Mouse (Mus musculus) kidney, postnatal 14 days (tissue): Measurements from ENCODE around the gene Kcnk1.

ENCODE experiments used
- DNase-seq: peaks from one replicate; pipeline ENCODE4 v3.0.0; 2022; ENCODE audit warnings: mixed read lengths

Kcnk1 gene

GRCm38 (mm10) chr8:125995101-125995986 lies at the start of gene Kcnk1:
Kcnk1 (plus strand) TSS chr8:125995170.
- peak; percentile 84 for DNase-seq

- peak; percentile 39 for DNase-seq
Observed at GRCm38 (mm10) chr8:125948696-125949308, 46.2 kb upstream of the Kcnk1 start.

- peak; percentile 90 for DNase-seq
Observed at GRCm38 (mm10) chr8:125950007-125950940, 44.7 kb upstream of the Kcnk1 start.

- peak; percentile 43 for DNase-seq
Observed at GRCm38 (mm10) chr8:125955671-125956070, 39.3 kb upstream of the Kcnk1 start.

- no peak for DNase-seq
Observed at GRCm38 (mm10) chr8:125956796-125957195, 38.2 kb upstream of the Kcnk1 start.

- no peak for DNase-seq
Observed at GRCm38 (mm10) chr8:125957226-125957993, 37.6 kb upstream of the Kcnk1 start.

GRCm38 (mm10) chr8:125957994-125958368 lies 37.0 kb upstream of the Kcnk1 start:
- no peak for DNase-seq

GRCm38 (mm10) chr8:125959363-125959771 lies 35.6 kb upstream of the Kcnk1 start:
- no peak for DNase-seq

GRCm38 (mm10) chr8:125960037-125960436 lies 34.9 kb upstream of the Kcnk1 start:
- DNase-seq, result no peak

GRCm38 (mm10) chr8:125961790-125962189 lies 33.2 kb upstream of the Kcnk1 start:
- no peak for DNase-seq

GRCm38 (mm10) chr8:125963807-125964211 lies 31.2 kb upstream of the Kcnk1 start:
- no peak for DNase-seq

- DNase-seq, result no peak
Observed at GRCm38 (mm10) chr8:125971336-125971735, 23.6 kb upstream of the Kcnk1 start.

- no peak for DNase-seq
Observed at GRCm38 (mm10) chr8:125975981-125976380, 19.0 kb upstream of the Kcnk1 start.

- DNase-seq, result no peak
Observed at GRCm38 (mm10) chr8:125980826-125981225, 14.1 kb upstream of the Kcnk1 start.

GRCm38 (mm10) chr8:125983515-125983914 lies 11.5 kb upstream of the Kcnk1 start:
- DNase-seq, result no peak

GRCm38 (mm10) chr8:125984140-125984539 lies 10.8 kb upstream of the Kcnk1 start:
- DNase-seq, result no peak

- DNase-seq, result no peak
Observed at GRCm38 (mm10) chr8:125985364-125985763, 9.6 kb upstream of the Kcnk1 start.

GRCm38 (mm10) chr8:125986999-125987589 lies 7.9 kb upstream of the Kcnk1 start:
- no peak for DNase-seq

- DNase-seq, result no peak
Observed at GRCm38 (mm10) chr8:125987996-125988395, 7.0 kb upstream of the Kcnk1 start.

GRCm38 (mm10) chr8:125993636-125994035 lies 1.3 kb upstream of the Kcnk1 start:
- no peak for DNase-seq

- peak; percentile 76 for DNase-seq
Observed at GRCm38 (mm10) chr8:125996031-125996839, 1.3 kb downstream of the Kcnk1 start.
